Mouse (Mus musculus): ENCODE data around the gene Fes. TPM values are rescaled to one million over a fixed set of nuclear protein-coding genes. Genes with fewer than 3 reads are reported as not detected.

The Fes gene
- total RNA-seq, 2 experiments from 2014 or later = 5.7 to 7.6 TPM

Other genes starting within 250 kb of the Fes start
- 1 to 10 TPM; 1.9 to 2.5 TPM for gene Sema4b, start 201.1 kb downstream of the Fes start, total RNA-seq (2021)
- 10 to 100 TPM in 1 of 2 experiments, 1 to 10 TPM in 1; 9.4 to 11.3 TPM for gene Cib1, start 155.1 kb downstream of the Fes start, total RNA-seq (2021)
- 1 to 10 TPM; 1.1 to 1.5 TPM for gene Gdpgp1, start 155.1 kb downstream of the Fes start, total RNA-seq (2021)
- under 1 TPM; 0.20 to 0.33 TPM for gene Ttll13, start 141.6 kb downstream of the Fes start, total RNA-seq (2021)
- 10 to 100 TPM; 20.6 to 21.5 TPM for gene Ngrn, start 126.7 kb downstream of the Fes start, total RNA-seq (2021)
- 1 to 10 TPM; 3.0 to 3.7 TPM for gene Vps33b, start 118.3 kb downstream of the Fes start, total RNA-seq (2021)
- gene Prc1, start 93.5 kb downstream of the Fes start, total RNA-seq (2021) = 1 to 10 TPM; 7.6 to 8.8 TPM
- 1 to 10 TPM; 7.5 to 9.6 TPM for gene Rccd1, start 63.5 kb downstream of the Fes start, total RNA-seq (2021)
- 10 to 100 TPM; 11.7 to 12.1 TPM for gene Unc45a, start 46.9 kb downstream of the Fes start, total RNA-seq (2021)
- 10 to 100 TPM; 34.3 to 37.2 TPM for gene Hddc3, start 44.8 kb downstream of the Fes start, total RNA-seq (2021)
- gene Man2a2, start 16.6 kb downstream of the Fes start, total RNA-seq (2021) = 10 to 100 TPM; 96.8 to 97.0 TPM
- gene Furin, start 17.5 kb upstream of the Fes start, total RNA-seq (2021) = 10 to 100 TPM; 49.4 to 51.9 TPM
- 1 to 10 TPM; 1.9 to 3.7 TPM for gene Blm, start 147.2 kb upstream of the Fes start, total RNA-seq (2021)

Data from gastrocnemius, postnatal 14 days (tissue).